ENCODE assay signal across 17 mouse cellular contexts in genomic region chr4:98743906-98744210, GRCm38 (mm10). TPM values are rescaled to one million over a fixed set of nuclear protein-coding genes. Genes with fewer than 3 reads are reported as not detected.
A peak's percentile ranks its signal among the peaks of the same experiment; 100 is the strongest.
DNase-seq lines count a peak whose midpoint lies in the region; ATAC-seq and TF ChIP-seq lines count a peak whose summit lies in the region.
"Had no signal": no experiment of that assay in that cellular context is flagged by ENCODE, and none has a peak within 500 bp of the region (broad histone marks: within the 10 kb centered on the region; RNA-seq: fewer than 3 reads in every experiment).

No protein-coding gene starts in this region.

- H3K27ac ChIP-seq in heart, embryonic 16.5 days (ENCODE audit: low read length): no peak overlapping the region
- 0 out of 2 replicates have a peak overlapping the region, but pooled peaks have one; percentile 17 for H3K27ac ChIP-seq in lung, embryonic 15.5 days
- H3K27ac ChIP-seq in limb, embryonic 10.5 days: peak overlapping the region; percentile 54
- no peak overlapping the region for H3K27ac ChIP-seq in forebrain, postnatal 0 days (ENCODE audit: low read depth, low read length)
- H3K27ac ChIP-seq: limb, embryonic 13.5 days; macrophage had no signal

- H3K4me3 ChIP-seq in heart, embryonic 16.5 days (ENCODE audit: low read length): no peak overlapping the region
- no peak overlapping the region for H3K4me3 ChIP-seq in lung, embryonic 15.5 days
- no peak overlapping the region for H3K4me3 ChIP-seq in limb, embryonic 10.5 days
- H3K4me3 ChIP-seq in forebrain, postnatal 0 days (ENCODE audit: low read depth, low read length): no peak overlapping the region
- H3K4me3 ChIP-seq: limb, embryonic 13.5 days had no signal

- H3K9ac ChIP-seq in heart, embryonic 16.5 days (ENCODE audit: low read length): no peak overlapping the region
- no peak overlapping the region for H3K9ac ChIP-seq in lung, embryonic 15.5 days
- no peak overlapping the region for H3K9ac ChIP-seq in forebrain, postnatal 0 days
- H3K9ac ChIP-seq: limb, embryonic 13.5 days had no signal

- no peak for DNase-seq in heart, postnatal 4 days
- no peak for DNase-seq in lung, postnatal 25 days (ENCODE audit: low spot score)
- peak; percentile 75 for DNase-seq in ZHBTc4 (ENCODE audit: low read depth, low spot score)
- DNase-seq in limb, embryonic 10.5 days (ENCODE audit: low spot score): peak; percentile 46
- no peak for DNase-seq in gastrocnemius, adult 18-20 months (ENCODE audit: low spot score)
- DNase-seq in forebrain, postnatal 0 days: no peak
- DNase-seq: cerebellum, adult 9-11 months; gastrocnemius, postnatal 36 days; heart, postnatal 36 days; layer of hippocampus, adult 9-11 months; right cerebral cortex, adult 18-20 months; thymus, postnatal 36 days had no signal

- H3K27me3 ChIP-seq in heart, embryonic 16.5 days (ENCODE audit: control insufficient read depth, insufficient read depth, low read length): no peaks in the 10 kb centered on the region
- no peaks in the 10 kb centered on the region for H3K27me3 ChIP-seq in lung, embryonic 15.5 days
- no peaks in the 10 kb centered on the region for H3K27me3 ChIP-seq in limb, embryonic 10.5 days (ENCODE audit: low read depth, poor library complexity, severe bottlenecking)
- no peaks in the 10 kb centered on the region for H3K27me3 ChIP-seq in forebrain, postnatal 0 days (ENCODE audit: insufficient read depth, low read length)
- H3K27me3 ChIP-seq: limb, embryonic 13.5 days had no signal

- no peaks in the 10 kb centered on the region for H3K36me3 ChIP-seq in heart, embryonic 16.5 days (ENCODE audit: control insufficient read depth, insufficient read depth)
- H3K36me3 ChIP-seq in lung, embryonic 15.5 days: no peaks in the 10 kb centered on the region
- no peaks in the 10 kb centered on the region for H3K36me3 ChIP-seq in limb, embryonic 10.5 days
- H3K36me3 ChIP-seq in forebrain, postnatal 0 days (ENCODE audit: insufficient read depth): no peaks in the 10 kb centered on the region
- H3K36me3 ChIP-seq: limb, embryonic 13.5 days had no signal

- 22% methylated on average over 7 of the region's 7 CpGs for WGBS in heart, embryonic 16.5 days
- WGBS in lung, embryonic 15.5 days: 25% methylated on average over 7 of the region's 7 CpGs
- WGBS in limb, embryonic 10.5 days: 22% methylated on average over 7 of the region's 7 CpGs
- 37% methylated on average over 7 of the region's 7 CpGs for WGBS in forebrain, postnatal 0 days

- TF ChIP-seq CTCF in forebrain, postnatal 0 days (IDR thresholded peaks at IDR 0.05; ENCODE audit: low read depth): no peak

- no peaks in the 10 kb centered on the region for H3K4me1 ChIP-seq in heart, embryonic 16.5 days (ENCODE audit: control insufficient read depth, insufficient read depth, low read length)
- H3K4me1 ChIP-seq in lung, embryonic 15.5 days: no peaks in the 10 kb centered on the region
- H3K4me1 ChIP-seq in limb, embryonic 10.5 days: peaks cover 11% of the 10 kb centered on the region
- H3K4me1 ChIP-seq in forebrain, postnatal 0 days (ENCODE audit: insufficient read depth): no peaks in the 10 kb centered on the region

- H3K4me2 ChIP-seq in heart, embryonic 16.5 days (ENCODE audit: low read depth, low read length): no peak overlapping the region
- H3K4me2 ChIP-seq in lung, embryonic 15.5 days: no peak overlapping the region
- H3K4me2 ChIP-seq in forebrain, postnatal 0 days (ENCODE audit: low read depth): no peak overlapping the region
- H3K4me2 ChIP-seq: limb, embryonic 13.5 days had no signal

- ATAC-seq in heart, embryonic 16.5 days (replicated peaks; ENCODE audit: extremely low read depth, insufficient read depth, low FRiP score): 0 out of 2 replicates have a peak, but pooled peaks have one; percentile 37
- ATAC-seq in lung, embryonic 15.5 days (ENCODE audit: borderline replicate concordance, extremely low read depth, low FRiP score, low TSS enrichment): peak; percentile 62; the same call in 1 of the 2 replicates
- ATAC-seq in forebrain, postnatal 0 days: no peak

- H3K9me3 ChIP-seq in heart, embryonic 16.5 days (replicated peaks; ENCODE audit: control insufficient read depth, low read length): no peaks in the 10 kb centered on the region
- no peaks in the 10 kb centered on the region for H3K9me3 ChIP-seq in lung, embryonic 15.5 days
- H3K9me3 ChIP-seq in limb, embryonic 10.5 days (replicated peaks): no peaks in the 10 kb centered on the region
- no peaks in the 10 kb centered on the region for H3K9me3 ChIP-seq in forebrain, postnatal 0 days (ENCODE audit: low read length)

RNA-seq across cellular contexts. Expression of gene L1td1, which starts 17.3 kb away (rescaled TPM):
- 0.05 TPM in 1 of 2 replicates, not detected in the other for polyA plus RNA-seq in heart, embryonic 16.5 days (2015; fragmentation: Nextera tagmentation; extraction: Ambion mirVana)
- total RNA-seq in heart, postnatal 4 days (2021): not detected
- 0.16 TPM in 1 of 2 replicates, not detected in the other for polyA plus RNA-seq in lung, embryonic 15.5 days (2015; fragmentation: Nextera tagmentation; extraction: Ambion mirVana)
- polyA plus RNA-seq in limb, embryonic 10.5 days (2016; fragmentation: Nextera tagmentation; extraction: Ambion mirVana): 0.61 TPM in 1 of 2 replicates, not detected in the other
- not detected for total RNA-seq in gastrocnemius, adult 18-20 months (2021)
- not detected in 2 replicates for total RNA-seq in forebrain, postnatal 0 days (2014; rRNA removed)
- polyA plus RNA-seq in forebrain, postnatal 0 days (2015; fragmentation: Nextera tagmentation; extraction: Ambion mirVana): 0.05 TPM in 1 of 2 replicates, not detected in the other
- total RNA-seq: gastrocnemius, postnatal 36 days; heart, postnatal 36 days had no signal
- polyA plus RNA-seq: C2C12, macrophage had no signal

Comparison
In these comparisons a context has a peak if more than half of its experiments do, and no peak if none do; other contexts are left out.
1. H3K27ac ChIP-seq: peak in lung, embryonic 15.5 days (single experiment) and limb, embryonic 10.5 days (single experiment); none in heart, embryonic 16.5 days (single experiment) and forebrain, postnatal 0 days (single experiment).
2. DNase-seq: peak in ZHBTc4 (single experiment) and limb, embryonic 10.5 days (single experiment); none in heart, postnatal 4 days (single experiment), lung, postnatal 25 days (single experiment), gastrocnemius, adult 18-20 months (single experiment) and forebrain, postnatal 0 days (single experiment).